Mouse (Mus musculus) adrenal gland, adult 2 months (tissue): Measurements from ENCODE around the gene Bhlhe23. TPM values are rescaled to one million over a fixed set of nuclear protein-coding genes. Genes with fewer than 3 reads are reported as not detected.

Source experiments
- DNase-seq: peaks from one replicate; pipeline ENCODE4 v3.0.0; 2021
- long read RNA-seq: library from polyadenylated mRNA; stranded (forward); transcript quantifications from one replicate; pipeline ENCODE4 v2.0.0, GENCODE M21; 2021
- polyA plus RNA-seq: library from polyadenylated mRNA; depleted of rRNA; stranded (reverse); fragments of >200 nt; gene quantifications from 2 replicates; pipeline ENCODE4 v1.2.3, GENCODE M21; 2012; rRNA removed
- total RNA-seq, 2 experiments: library from RNA; stranded (reverse); gene quantifications; 2 replicates each; pipeline ENCODE4 v1.2.3; 2021

The Bhlhe23 gene
- not detected for total RNA-seq
- not detected in 2 replicates for polyA plus RNA-seq
- long read RNA-seq, result 0 reads

- DNase-seq, result no peak
Observed at GRCm38 (mm10) chr2:180776793-180777192, at the start of gene Bhlhe23. Gene Bhlhe23 (minus strand): TSS chr2:180776900.

GRCm38 (mm10) chr2:180825147-180825941 is 48.6 kb upstream of the Bhlhe23 start:
- no peak for DNase-seq

- DNase-seq, result no peak
Observed at GRCm38 (mm10) chr2:180824724-180825123, 48.0 kb upstream of the Bhlhe23 start.

GRCm38 (mm10) chr2:180824061-180824460 is 47.4 kb upstream of the Bhlhe23 start:
- no peak for DNase-seq

DNA sequence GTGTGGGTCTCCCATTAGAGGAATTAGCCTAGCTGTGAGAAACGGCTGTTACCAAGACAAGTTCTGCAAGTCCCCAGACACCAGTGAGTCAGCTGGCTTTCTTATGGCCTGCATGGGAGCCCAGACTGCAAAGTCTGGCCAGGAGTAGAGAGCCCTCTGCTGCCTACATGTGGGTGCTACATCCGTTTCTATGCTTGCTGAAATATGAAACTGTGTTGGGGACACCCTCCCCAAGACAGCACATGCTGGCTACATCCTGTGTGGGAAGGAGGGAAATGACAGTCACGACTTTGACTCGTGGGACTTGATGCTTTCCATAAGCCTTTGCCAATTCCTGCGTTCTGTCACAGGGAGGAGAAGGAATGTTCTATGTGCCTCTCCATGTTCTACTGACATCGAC is 45.8 kb upstream of the Bhlhe23 start:
- peak; percentile 64 for DNase-seq

- no peak for DNase-seq
Observed at GRCm38 (mm10) chr2:180819504-180819903, 42.8 kb upstream of the Bhlhe23 start.

DNA sequence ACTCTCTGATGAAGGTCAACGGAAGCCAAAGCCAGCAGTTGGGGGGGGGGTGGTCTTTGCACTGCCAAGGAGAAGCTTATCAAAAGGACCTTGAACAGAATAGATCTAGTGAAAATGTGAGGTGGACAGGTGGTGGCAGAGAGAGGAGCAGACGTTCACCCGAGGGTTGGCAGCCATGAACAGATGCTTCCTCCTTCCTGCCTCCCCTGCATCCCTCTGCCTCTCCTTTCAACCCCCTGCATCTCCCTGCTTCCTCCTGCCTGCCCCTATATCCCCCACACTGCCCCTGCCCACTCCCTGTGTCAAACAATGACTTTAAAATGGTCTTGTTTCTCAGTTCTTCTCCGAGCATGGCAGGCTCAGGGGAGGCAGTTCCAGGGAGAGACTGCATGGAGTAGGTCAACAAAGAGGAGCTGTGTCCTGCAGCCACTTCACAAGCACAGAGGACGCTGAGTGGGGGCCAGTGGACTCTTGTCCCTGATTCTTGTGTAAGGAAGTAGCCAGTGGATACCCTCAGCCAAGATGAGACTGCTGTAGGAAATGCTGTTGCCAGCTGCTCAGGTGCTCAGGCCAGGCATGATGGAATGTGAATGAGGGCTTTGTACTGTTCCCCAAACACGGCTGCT is 39.9 kb upstream of the Bhlhe23 start:
- no peak for DNase-seq

DNA sequence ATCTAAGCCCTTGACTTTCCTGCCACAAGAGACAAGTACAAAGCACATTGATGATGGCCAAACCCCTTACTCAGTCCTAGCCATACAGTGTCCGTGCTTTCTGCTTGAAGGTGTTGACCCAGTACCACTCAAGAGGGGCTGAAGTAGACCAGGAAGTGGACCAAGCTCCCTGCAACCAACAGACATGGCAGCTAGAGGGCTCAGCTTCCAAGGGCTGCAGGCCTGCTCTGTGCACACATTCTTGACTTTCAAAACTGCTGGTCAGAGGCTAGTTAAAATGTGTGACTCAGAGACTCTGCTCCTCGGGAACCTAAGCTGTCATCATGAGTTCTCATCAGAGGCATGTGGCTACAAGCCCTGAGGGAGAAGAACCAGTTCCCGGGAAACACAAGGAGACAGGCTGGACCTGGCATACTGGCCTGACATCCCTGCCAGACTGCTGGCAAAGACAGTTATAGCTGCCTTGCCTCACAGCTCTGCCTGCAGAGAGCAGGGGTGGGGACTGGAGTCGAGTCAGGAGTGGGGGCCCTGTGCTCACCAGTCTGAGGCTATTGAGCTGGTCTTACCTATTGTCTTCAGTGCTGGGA is 37.4 kb upstream of the Bhlhe23 start:
- peak; percentile 19 for DNase-seq

GRCm38 (mm10) chr2:180811002-180811401 is 34.3 kb upstream of the Bhlhe23 start:
- DNase-seq, result no peak

- DNase-seq, result no peak
Observed at GRCm38 (mm10) chr2:180809510-180809909, 32.8 kb upstream of the Bhlhe23 start.

DNA sequence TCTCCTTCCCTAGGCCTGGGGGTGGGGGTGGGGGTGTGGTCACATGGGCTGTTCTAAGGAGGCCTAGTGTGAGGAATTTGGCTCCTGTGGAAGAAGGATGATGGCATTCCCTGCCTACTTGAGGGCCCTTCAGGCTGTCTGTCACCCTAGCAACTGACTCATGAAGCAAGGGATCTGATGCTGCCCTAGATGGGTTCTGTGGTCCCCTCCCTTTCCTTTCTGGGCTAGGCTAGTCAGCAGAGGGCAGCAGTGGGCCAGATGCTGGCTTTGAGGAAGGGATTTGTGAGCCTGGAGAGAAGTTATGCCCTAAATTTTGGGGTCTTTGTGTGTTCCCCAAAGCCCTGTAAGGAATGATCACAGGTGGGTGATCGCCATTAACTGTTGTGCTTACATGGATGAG is 29.3 kb upstream of the Bhlhe23 start:
- peak; percentile 27 for DNase-seq

DNA sequence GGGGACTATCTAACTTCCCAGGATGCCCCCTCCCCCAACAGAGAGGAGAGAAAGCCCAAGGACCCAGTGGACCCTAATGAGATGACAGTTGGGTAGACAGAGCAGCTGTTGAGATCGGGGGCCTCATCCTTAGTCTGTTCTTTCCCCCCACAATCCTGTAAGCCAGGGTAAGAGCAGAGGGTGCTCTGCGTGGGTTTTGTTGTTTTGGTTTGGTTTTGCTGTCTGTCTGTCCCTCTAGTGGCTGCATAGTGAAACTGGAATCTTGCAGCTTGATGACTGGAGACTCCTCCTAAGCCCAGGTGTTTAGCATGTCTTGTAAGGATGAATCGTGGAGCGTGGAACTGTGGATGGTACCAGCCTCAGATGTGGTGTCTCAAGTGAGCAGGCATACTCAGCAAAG is 19.3 kb upstream of the Bhlhe23 start:
- DNase-seq, result no peak

- DNase-seq, result no peak
Observed at GRCm38 (mm10) chr2:180795597-180795996, 18.9 kb upstream of the Bhlhe23 start.

GRCm38 (mm10) chr2:180794422-180794821 is 17.7 kb upstream of the Bhlhe23 start:
- no peak for DNase-seq

DNA sequence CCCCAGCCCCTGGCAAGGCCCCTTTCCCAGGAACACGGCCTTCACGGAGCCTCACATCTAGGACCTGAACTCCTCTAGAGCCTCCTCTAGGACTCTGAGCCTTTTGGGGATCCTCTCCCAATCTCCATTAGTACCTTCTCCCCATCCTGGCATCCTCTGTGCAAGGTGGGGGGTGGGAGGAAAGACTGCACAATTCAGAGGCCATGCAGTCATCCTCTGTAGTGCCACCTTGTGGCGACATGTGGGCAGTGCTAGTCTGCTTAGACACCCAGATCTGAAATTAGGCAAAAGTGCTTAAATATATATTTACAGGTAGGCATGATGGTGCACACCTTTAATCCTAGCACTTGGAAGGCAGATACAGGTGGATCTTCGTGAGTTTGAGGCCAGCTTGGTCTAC is 15.0 kb upstream of the Bhlhe23 start:
- DNase-seq, result peak; percentile 17

GRCm38 (mm10) chr2:180788843-180789242 is 12.1 kb upstream of the Bhlhe23 start:
- no peak for DNase-seq

GRCm38 (mm10) chr2:180788386-180788785 is 11.7 kb upstream of the Bhlhe23 start:
- DNase-seq, result no peak

DNA sequence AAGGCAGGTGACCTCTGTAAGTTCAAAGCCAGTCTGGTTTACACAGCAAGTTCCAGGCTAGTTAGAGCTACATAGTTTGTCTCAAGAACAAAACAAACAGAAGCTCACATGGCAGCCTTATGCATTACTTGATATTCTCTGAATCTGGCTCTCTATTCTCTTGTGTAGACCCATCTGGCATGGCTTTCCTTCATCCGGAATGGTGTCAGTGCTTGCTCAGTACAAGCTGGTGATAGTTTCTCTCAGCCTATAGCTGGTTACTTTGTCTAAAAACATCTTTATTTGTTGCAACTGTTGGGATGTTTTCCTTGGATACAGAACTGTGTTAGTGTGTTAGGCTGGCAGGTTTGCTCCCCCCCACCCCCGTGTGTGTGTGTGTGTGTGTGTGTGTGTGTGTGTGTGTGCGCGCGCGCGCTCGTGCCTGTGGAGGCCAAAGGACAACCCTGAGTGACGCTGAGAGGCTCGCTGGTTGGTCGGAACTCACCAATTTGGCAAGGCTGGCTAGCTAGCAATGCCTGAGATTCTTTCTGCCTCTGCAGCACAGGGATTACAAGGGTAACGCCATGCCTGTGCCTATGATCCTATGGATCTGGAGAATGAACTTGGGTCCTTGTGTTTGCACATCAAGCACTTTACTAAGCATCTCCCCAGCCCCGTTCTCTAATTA is 11.0 kb upstream of the Bhlhe23 start:
- no peak for DNase-seq

- DNase-seq, result peak; percentile 17
Observed at GRCm38 (mm10) chr2:180786732-180787131, 10.0 kb upstream of the Bhlhe23 start.

- no peak for DNase-seq
Observed at GRCm38 (mm10) chr2:180780282-180780681, 3.6 kb upstream of the Bhlhe23 start.

- peak; percentile 28 for DNase-seq
Observed at GRCm38 (mm10) chr2:180779226-180780104, 2.8 kb upstream of the Bhlhe23 start.

GRCm38 (mm10) chr2:180775641-180776040 is 1.1 kb downstream of the Bhlhe23 start:
- DNase-seq, result no peak
